Mouse (Mus musculus) spleen, postnatal 36 days (tissue): ENCODE data around the gene A1bg.

ENCODE experiments used
- DNase-seq, 2 experiments: peaks; one replicate each; pipeline ENCODE4 v3.0.0; 2022; ENCODE audit warnings: low spot score in 2 of 2, mixed read lengths in 1 of 2

Gene A1bg

DNA sequence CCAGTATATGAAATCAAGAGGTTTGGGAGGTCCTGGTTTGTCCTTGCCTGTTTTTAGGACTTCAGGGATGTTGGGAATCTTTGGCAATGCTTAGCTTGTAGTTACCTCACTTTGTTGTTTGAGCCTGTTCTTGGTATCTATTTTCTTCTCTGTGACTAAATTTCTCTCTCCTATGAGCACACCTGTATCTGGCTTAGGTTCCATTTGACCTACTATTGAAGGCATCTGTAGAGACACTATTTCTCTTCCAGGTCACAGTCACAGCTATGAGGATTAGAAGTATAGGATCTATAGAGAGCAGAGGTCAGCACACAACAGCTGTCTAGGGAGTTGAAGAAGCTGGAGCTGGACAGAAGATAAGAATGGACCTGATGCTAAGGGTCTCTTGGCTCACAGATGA is at the start of gene A1bg:
TSS of gene A1bg (minus strand) at position 101 of the 400 bp plus-strand sequence.
- no peak for DNase-seq

DNA sequence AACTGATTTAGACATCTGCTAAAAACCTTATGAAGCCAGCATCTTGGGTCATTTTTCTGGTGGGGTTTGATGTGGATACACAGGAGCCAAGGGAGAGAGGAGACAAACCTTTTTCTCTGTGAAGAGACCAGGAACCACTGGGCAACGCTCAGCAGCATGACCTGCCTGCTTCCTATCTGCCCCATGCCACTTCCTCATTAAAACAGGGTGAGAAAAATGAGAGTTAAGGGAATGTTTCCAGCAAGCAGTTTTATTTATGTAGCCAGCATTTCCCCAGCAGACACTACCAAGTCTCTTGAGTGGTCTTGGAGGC is 45.7 kb upstream of the A1bg start:
- no peak for DNase-seq

GRCm38 (mm10) chr15:60967841-60968548 is 45.2 kb upstream of the A1bg start:
- no peak for DNase-seq

DNA sequence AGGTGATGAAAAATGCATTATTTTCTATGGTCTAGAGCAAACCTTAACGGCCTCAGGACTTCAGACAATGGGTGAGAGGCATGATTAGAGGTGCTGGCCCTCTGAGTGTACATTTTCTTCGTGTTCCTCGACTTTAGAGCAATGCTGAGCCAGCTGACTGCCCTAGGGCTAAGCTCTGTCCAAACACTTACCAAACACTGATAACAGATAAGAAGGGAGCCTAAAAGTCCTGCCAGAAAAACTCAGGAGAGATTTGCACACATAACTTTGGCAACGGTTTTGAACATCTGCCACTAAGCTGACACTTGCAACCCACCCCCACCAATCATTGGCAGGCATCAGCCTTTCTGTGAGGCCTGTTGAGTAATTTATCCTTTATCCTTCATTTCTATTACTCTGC is 2.9 kb upstream of the A1bg start:
- DNase-seq: no peak

- DNase-seq: no peak
Observed at GRCm38 (mm10) chr15:60903763-60904697, 18.8 kb downstream of the A1bg start.

- no peak for DNase-seq
Observed at GRCm38 (mm10) chr15:60898187-60898965, 24.4 kb downstream of the A1bg start.

- DNase-seq: no peak
Observed at GRCm38 (mm10) chr15:60896040-60896439, 26.8 kb downstream of the A1bg start.

DNA sequence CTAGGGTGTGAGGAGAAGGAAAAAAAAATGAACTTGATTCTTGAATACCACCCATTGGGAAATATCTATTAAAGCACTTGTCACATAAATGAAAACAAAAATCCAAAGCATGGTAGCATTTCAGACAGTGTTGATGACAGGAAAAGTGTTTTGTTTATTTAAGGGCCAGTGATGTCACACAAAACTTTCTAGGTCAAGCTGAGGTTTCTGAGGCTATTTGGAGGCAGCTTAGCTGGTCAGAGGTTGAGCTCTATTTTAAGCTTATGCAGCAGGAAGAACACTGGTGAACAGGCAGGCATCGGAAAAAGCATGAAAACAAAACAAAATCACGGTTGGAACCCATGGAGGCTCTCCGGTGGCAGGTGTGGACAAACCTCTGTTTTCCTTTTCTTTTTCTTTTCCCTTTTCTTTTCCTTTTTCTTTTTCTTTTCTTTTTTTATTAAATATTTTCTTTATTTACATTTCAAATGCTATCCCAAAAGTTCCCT is 29.8 kb downstream of the A1bg start:
- DNase-seq: no peak

DNA sequence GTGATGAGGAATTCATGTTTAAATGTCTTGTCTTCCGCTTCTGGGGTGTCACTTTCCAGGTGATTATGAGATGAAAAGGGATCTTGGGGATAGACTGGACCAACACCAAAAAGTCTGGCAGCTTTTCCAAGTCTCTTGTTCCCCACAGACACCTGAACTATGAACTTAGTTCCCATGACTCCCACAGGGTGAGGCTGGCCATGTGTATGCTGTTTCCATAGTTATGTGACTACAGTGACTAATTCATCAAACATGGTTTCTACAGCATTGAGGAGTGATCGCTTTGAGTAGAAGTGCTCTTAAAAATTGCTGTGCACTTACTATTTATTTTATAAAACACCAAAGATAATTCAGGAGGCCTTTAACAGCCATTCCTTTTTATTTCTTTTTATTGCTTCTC is 34.1 kb downstream of the A1bg start:
- no peak for DNase-seq

GRCm38 (mm10) chr15:60875721-60876120 is 47.1 kb downstream of the A1bg start:
- DNase-seq: no peak

DNA sequence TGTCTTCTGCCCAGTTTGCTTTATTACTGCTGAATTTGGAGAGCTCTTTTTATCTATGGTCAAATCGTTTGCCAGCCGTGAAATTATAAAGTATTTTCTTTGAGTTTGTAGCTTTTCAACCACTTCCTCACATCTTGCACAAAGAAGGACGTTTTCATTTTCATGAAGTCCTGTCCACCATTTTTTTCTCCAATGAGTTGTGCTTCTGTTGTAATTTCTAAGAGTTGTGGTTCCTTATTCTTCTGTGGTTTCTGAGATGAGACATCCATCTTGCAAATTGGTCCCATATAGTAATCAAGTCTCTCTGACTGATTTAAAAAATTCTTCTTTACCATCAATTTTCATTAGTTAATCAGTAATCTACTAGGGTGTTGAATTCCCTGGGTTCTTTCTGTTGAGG is 60.4 kb downstream of the A1bg start:
- no peak for DNase-seq

DNA sequence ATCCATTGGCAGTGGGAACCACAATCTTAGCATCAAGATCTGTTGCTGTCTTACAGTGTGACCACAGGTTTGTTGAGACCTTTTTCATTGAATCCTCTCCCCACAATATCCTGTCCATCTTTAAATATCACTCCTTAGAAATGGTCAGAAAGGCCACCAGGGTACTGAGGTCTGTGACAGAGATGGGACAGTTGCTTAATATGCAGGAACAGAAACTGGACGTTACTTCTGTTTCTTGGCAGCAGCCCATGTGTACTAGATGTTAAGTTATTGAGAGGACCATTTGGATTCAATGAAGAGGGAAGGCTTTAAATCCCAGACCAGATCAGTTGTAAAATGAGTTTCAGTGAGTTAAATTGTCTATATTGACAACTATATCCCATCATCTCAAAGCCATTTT is 67.7 kb downstream of the A1bg start:
- DNase-seq: no peak

DNA sequence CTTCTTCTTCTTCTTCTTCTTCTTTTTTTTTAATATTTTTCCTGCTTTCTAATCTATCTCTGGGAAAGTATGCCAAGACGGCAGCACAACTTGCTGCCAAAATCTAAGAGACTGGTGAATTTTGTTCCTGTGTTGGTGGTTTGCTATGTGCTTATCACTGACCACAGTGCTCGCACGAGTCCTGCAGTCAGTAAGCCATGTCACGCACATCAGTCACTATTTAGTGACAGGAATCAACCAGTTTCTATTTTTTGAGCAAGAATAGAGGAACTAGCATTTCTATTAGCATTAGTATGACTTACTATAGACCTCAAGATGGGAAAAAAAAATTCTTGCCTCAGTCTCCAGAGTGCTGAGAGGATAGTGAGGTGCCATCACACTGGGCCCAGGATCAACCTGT is 68.7 kb downstream of the A1bg start:
- DNase-seq: no peak

GRCm38 (mm10) chr15:60853231-60853999 is 69.4 kb downstream of the A1bg start, which contains the start of gene Fam84b:
Gene Fam84b, minus strand, starts transcription at chr15:60853778.
- no peak for DNase-seq

DNA sequence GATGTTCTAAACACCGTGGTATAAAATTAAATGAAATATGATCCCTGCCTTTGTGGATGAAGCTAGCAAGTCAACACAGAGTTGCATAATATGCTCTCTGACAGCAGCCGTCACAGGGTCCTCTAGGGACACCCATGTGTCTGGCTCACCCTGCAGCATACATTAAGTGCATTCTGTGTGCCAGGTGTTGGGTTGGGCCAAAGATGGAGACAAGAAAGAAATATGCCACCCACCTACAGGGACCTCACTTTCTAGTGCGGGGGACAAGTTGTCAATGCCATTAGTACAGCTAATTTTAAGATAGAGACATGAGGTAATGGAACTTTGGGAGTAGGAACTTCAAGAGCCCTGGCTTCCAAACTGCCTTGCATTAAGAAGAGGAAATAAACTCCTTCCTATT is 74.2 kb downstream of the A1bg start:
- no peak for DNase-seq
